Mouse (Mus musculus): ENCODE data around the gene Mgll. TPM values are rescaled to one million over a fixed set of nuclear protein-coding genes. Genes with fewer than 3 reads are reported as not detected.

The Mgll gene
- polyA plus RNA-seq, 1 experiment from 2014 or later: 19.3 TPM

DNA sequence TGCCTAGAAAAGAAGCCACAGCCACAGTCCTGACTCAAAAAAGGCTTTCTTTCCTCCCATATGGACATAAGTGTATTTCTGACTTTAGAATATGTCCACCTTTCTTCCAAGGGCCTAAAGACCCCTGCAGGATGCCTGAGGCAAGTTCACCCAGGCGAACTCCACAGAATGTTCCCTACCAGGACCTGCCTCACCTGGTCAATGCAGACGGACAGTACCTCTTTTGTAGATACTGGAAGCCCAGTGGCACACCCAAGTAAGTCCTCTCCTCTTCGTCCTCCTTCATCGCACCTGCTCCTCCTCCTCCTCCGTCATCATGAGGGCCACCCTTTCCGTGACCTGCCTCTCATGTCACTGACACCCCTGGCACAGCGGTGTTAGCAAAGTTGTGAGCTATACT lies 1.4 kb downstream of the Mgll start:
- Histone ChIP-seq H3K4me3 (ENCODE audit: low read depth, low read length) (no peak overlapping the region), H3K27me3 (replicated peaks; ENCODE audit: control insufficient read depth, insufficient read depth, low read length) (0 out of 2 replicates have a peak, but pooled peaks cover 9% of the 10 kb centered on the region)

DNA sequence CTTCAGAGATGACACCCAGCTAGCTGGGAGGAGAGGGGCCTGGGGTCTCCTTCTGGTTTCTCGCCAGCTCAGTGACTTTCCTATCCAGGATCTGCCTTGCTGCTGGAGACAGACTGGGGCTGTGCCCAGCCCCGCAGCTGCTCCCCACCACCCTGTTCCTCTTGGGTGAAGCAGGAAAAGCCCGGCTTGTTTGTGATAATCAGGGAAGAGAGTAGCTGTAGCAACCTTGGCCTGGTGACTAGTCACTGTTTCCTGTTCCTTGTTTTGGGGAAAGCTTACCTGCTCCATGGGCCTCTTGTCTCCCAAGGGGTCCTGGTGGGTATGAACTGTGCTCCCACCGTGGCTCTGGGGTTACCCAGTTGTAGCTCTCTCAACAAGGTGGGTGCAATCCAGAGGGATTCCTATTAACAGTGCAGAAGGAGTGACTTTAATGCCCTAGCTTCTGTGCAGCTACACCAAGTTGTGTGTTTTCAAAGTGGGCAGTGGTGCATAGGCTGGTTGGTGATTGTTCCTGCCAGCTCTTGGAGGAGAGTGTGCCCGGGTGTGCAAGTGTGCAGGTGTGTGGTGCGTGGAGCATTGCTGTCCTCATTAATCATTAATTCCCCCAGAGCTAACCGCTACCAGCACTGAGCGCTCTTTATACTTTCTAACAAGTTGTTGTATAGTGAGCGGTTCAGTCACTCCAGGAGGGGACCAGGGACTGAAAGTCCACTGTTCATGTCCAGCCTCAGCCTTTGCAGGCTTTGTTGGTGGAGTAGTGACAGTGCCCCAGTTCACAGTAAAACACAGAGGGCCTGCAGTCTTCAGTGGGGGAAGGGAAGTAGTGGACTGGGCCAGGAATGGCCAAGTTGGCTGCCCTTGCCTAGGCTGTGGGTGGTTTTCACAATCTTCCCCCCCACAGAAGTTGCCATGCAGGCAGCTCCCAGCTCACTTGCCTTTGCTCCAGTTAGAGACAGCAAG lies 2.3 kb downstream of the Mgll start:
- Histone ChIP-seq H3K27me3 (replicated peaks; ENCODE audit: control insufficient read depth, insufficient read depth, low read length) (0 out of 2 replicates have a peak, but pooled peaks cover 9% of the 10 kb centered on the region), H3K9me3 (replicated peaks; ENCODE audit: control insufficient read depth, low read length) (no peaks in the 10 kb centered on the region), H3K4me3 (ENCODE audit: low read depth, low read length) (no peak overlapping the region), H3K27ac (ENCODE audit: low read depth, low read length) (no peak overlapping the region), H3K4me2 (ENCODE audit: low read length) (0 out of 2 replicates have a peak overlapping the region, but pooled peaks have one; percentile 12), H3K9ac (ENCODE audit: low read length) (no peak overlapping the region; the same call in 1 of the 2 replicates), H3K4me1 (ENCODE audit: control insufficient read depth, insufficient read depth, low read length) (no peaks in the 10 kb centered on the region; the same call in 1 of the 2 replicates), H3K36me3 (ENCODE audit: control insufficient read depth, insufficient read depth, low read length) (no peaks in the 10 kb centered on the region)
- no peak for ATAC-seq
- DNase-seq (ENCODE audit: low spot score): no peak
- 44% methylated on average over 9 of the region's 9 CpGs for WGBS

More for the DNA sequence above, 1.4 kb downstream of the Mgll start:
- Histone ChIP-seq H3K9me3 (replicated peaks; ENCODE audit: control insufficient read depth, low read length) (no peaks in the 10 kb centered on the region), H3K27ac (ENCODE audit: low read depth, low read length) (no peak overlapping the region), H3K4me2 (ENCODE audit: low read length) (peak overlapping the region; percentile 90; the same call in 1 of the 2 replicates), H3K4me1 (ENCODE audit: control insufficient read depth, insufficient read depth, low read length) (no peaks in the 10 kb centered on the region; the same call in 1 of the 2 replicates), H3K9ac (ENCODE audit: low read length) (no peak overlapping the region), H3K36me3 (ENCODE audit: control insufficient read depth, insufficient read depth, low read length) (no peaks in the 10 kb centered on the region)
- ATAC-seq: no peak
- DNase-seq (ENCODE audit: low spot score): no peak
- 65% methylated on average over 7 of the region's 7 CpGs for WGBS

DNA sequence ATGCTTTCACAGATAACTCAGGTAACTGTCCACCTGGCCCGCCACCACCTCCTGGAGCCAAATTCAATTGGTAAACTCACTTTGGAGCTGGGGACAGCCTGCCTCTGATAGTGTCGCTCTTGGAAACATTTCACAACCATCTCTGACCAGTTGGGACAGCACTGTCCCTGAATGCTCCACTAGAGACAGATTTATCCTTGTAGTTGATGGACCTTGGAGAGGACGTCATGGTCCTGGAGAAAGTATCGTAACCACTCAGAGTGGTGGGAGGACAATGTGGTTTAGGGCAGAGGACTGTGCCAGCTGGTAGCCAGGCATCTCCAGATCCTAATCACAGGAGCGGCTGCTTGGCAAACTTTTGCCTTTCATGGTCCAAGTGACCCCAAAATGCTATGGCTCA lies 3.3 kb downstream of the Mgll start:
- H3K4me1 ChIP-seq (ENCODE audit: control insufficient read depth, insufficient read depth, low read length): no peaks in the 10 kb centered on the region; the same call in 1 of the 2 replicates
- H3K4me2 ChIP-seq (ENCODE audit: low read length): no peak overlapping the region
- no peak overlapping the region for H3K9ac ChIP-seq (ENCODE audit: low read length)
- no peak overlapping the region for H3K27ac ChIP-seq (ENCODE audit: low read depth, low read length)
- H3K9me3 ChIP-seq (replicated peaks; ENCODE audit: control insufficient read depth, low read length): no peaks in the 10 kb centered on the region
- no peak for DNase-seq (ENCODE audit: low spot score)
- WGBS: 89% methylated on average over 5 of the region's 5 CpGs
- H3K27me3 ChIP-seq (replicated peaks; ENCODE audit: control insufficient read depth, insufficient read depth, low read length): 0 out of 2 replicates have a peak, but pooled peaks cover 9% of the 10 kb centered on the region
- no peak for ATAC-seq
- no peaks in the 10 kb centered on the region for H3K36me3 ChIP-seq (ENCODE audit: control insufficient read depth, insufficient read depth, low read length)
- H3K4me3 ChIP-seq (ENCODE audit: low read depth, low read length): no peak overlapping the region

DNA sequence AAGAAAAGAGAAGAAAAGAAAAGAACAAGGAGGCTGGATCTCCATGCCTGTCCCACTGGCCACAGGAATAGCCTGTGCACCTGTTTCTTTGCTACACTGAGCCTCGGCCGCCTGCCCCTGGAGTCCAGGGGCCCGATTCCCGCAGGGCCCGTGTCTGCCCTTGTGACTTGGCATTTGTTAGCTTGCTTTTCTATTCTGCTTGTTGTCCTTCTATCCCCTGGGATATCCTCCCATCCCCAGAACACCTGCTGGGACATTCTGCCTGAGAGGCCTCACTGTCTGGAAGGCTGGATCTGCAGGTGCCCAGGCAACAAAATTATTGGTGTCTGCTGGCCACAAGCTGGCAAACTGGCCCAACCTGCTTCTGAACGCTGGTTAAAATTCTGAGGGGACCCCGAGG lies 3.8 kb downstream of the Mgll start:
- Histone ChIP-seq H3K27ac (ENCODE audit: low read depth, low read length) (no peak overlapping the region), H3K4me2 (ENCODE audit: low read length) (no peak overlapping the region), H3K36me3 (ENCODE audit: control insufficient read depth, insufficient read depth, low read length) (no peaks in the 10 kb centered on the region), H3K4me3 (ENCODE audit: low read depth, low read length) (no peak overlapping the region), H3K4me1 (ENCODE audit: control insufficient read depth, insufficient read depth, low read length) (no peaks in the 10 kb centered on the region; the same call in 1 of the 2 replicates), H3K9ac (ENCODE audit: low read length) (no peak overlapping the region), H3K27me3 (replicated peaks; ENCODE audit: control insufficient read depth, insufficient read depth, low read length) (0 out of 2 replicates have a peak, but pooled peaks cover 9% of the 10 kb centered on the region), H3K9me3 (replicated peaks; ENCODE audit: control insufficient read depth, low read length) (no peaks in the 10 kb centered on the region)
- DNase-seq (ENCODE audit: low spot score) (no peak), ATAC-seq (no peak)
- 48% methylated on average over 7 of the region's 7 CpGs for WGBS

DNA sequence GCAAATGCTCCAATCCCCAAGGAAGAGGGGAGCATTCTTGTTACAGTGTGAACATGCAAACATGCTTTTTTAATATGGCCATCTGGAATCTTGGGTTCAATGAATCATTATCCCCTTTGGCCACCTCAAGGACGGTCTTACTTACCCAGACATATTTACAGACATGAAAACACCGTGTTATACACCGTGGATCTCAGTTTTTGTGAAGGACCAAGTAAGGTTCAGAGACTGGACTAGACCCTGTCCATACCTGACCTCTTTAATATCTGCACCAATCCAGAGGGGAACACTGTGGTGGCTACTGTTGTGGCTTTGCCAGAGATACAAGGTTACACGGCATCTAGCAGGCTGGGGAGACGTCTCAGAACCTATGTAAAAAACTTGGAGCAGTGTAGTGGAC lies 4.3 kb downstream of the Mgll start:
- WGBS: 90% methylated on average over 5 of the region's 5 CpGs
- no peak for ATAC-seq
- no peak overlapping the region for H3K4me3 ChIP-seq (ENCODE audit: low read depth, low read length)
- H3K4me1 ChIP-seq (ENCODE audit: control insufficient read depth, insufficient read depth, low read length): no peaks in the 10 kb centered on the region; the same call in 1 of the 2 replicates
- DNase-seq (ENCODE audit: low spot score): no peak
- H3K4me2 ChIP-seq (ENCODE audit: low read length): no peak overlapping the region
- no peak overlapping the region for H3K27ac ChIP-seq (ENCODE audit: low read depth, low read length)
- H3K36me3 ChIP-seq (ENCODE audit: control insufficient read depth, insufficient read depth, low read length): no peaks in the 10 kb centered on the region
- 0 out of 2 replicates have a peak, but pooled peaks cover 9% of the 10 kb centered on the region for H3K27me3 ChIP-seq (replicated peaks; ENCODE audit: control insufficient read depth, insufficient read depth, low read length)
- H3K9me3 ChIP-seq (replicated peaks; ENCODE audit: control insufficient read depth, low read length): no peaks in the 10 kb centered on the region
- no peak overlapping the region for H3K9ac ChIP-seq (ENCODE audit: low read length)

DNA sequence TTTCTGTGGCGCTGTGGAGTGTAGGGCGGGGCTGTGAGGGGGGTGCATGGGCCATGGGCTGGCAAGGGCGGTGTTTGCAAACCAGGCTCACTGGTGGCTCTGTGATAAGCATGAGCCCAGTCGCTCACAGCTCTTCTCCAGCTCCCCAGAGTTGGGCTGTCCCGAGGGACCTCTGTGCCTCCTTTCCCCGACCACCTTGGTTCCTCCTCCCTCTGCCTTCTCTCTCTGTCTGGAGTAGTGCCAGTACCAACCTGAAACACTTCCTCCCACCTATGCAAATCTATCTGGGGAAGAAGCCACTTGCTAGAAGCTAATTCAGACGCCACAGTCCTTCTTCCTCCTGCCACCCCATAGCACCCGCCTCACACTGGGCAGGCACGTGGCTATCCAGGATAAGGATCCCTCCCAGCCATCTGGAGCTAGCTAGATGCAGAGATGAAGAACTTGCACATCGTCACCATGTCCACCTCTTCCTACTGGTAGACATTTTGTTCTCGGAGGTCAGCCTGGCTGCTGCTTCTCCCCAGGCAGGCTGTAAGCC lies 7.1 kb downstream of the Mgll start:
- ATAC-seq: no peak
- DNase-seq (ENCODE audit: low spot score): no peak
- no peaks in the 10 kb centered on the region for H3K27me3 ChIP-seq (replicated peaks; ENCODE audit: control insufficient read depth, insufficient read depth, low read length)
- H3K9ac ChIP-seq (ENCODE audit: low read length): no peak overlapping the region
- no peaks in the 10 kb centered on the region for H3K9me3 ChIP-seq (replicated peaks; ENCODE audit: control insufficient read depth, low read length)
- no peaks in the 10 kb centered on the region for H3K4me1 ChIP-seq (ENCODE audit: control insufficient read depth, insufficient read depth, low read length)
- WGBS: 85% methylated on average over 11 of the region's 11 CpGs
- H3K4me3 ChIP-seq (ENCODE audit: low read depth, low read length): no peak overlapping the region
- H3K27ac ChIP-seq (ENCODE audit: low read depth, low read length): no peak overlapping the region
- H3K36me3 ChIP-seq (ENCODE audit: control insufficient read depth, insufficient read depth, low read length): no peaks in the 10 kb centered on the region
- H3K4me2 ChIP-seq (ENCODE audit: low read length): no peak overlapping the region

DNA sequence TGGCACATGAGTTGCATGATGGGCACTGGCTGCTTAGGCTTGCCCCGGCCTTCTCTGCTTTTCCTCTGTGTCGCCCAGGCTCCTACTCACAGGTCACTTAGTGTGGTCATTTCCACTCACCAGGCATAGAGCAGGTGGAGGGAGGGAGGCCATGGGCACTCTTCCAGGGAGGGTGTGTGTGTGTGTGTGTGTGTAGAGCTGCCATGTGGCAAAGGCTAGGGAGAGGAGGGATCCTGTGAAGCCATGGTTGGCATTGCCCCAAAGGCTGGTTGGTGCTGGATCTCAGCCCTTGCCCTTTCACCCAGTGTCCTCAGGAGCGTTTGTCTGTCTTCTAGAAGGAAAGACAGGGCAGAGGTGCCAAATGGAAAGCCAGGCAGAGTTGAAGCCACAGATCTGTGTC lies 7.8 kb downstream of the Mgll start:
- no peak for DNase-seq (ENCODE audit: low spot score)
- no peak overlapping the region for H3K9ac ChIP-seq (ENCODE audit: low read length)

DNA sequence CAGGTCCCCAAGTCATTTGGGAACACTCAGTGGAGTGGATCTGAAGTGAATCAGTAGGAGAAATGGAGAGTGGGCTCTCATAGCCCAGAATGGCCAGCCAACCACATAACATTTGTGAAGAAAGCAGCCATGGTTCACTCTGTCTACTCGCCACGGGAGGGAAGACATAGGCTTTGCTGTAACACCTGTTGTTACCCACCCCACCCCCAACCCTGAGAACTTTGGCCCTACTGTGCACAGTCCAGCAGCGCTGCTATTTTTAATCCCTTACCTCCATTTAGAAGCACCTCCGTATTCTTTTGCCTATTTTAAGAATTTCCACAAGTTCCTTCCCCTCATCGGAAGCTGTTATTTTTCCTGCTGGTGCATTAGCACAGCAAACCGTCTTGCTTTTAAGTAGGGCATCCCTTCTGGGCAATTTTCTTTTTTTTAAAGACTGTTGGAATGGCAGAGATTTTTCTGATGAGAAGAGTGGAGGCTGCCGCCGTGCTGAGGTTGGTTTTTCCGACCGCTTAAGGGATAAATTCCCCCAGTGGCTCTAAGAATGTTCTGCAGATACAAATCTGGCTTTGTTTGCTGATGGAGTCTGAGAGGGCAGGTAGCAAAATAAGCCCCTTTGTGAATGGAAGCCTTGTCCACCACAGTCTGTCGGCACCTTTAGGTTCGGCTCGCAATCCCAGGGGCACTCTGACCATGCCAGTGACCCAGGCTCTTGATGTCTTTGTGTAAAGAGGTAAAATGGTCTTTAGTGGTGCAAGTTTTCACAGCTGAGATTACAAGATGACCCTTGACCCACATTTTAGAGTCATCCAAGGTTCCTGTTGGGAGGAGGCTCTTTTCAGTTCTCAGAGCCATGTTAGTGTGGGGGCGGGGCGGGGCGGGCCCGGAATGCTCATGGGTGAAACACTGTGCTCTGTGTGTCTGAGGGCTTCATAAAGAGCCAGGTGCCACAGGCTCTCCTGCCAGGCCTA lies 8.7 kb downstream of the Mgll start:
- DNase-seq (ENCODE audit: low spot score): no peak
- H3K4me3 ChIP-seq (ENCODE audit: low read depth, low read length): no peak overlapping the region

More for the DNA sequence above, 7.8 kb downstream of the Mgll start:
- Histone ChIP-seq H3K4me2 (ENCODE audit: low read length) (no peak overlapping the region), H3K4me1 (ENCODE audit: control insufficient read depth, insufficient read depth, low read length) (no peaks in the 10 kb centered on the region), H3K36me3 (ENCODE audit: control insufficient read depth, insufficient read depth, low read length) (no peaks in the 10 kb centered on the region), H3K27me3 (replicated peaks; ENCODE audit: control insufficient read depth, insufficient read depth, low read length) (no peaks in the 10 kb centered on the region), H3K4me3 (ENCODE audit: low read depth, low read length) (no peak overlapping the region), H3K27ac (ENCODE audit: low read depth, low read length) (no peak overlapping the region), H3K9me3 (replicated peaks; ENCODE audit: control insufficient read depth, low read length) (no peaks in the 10 kb centered on the region)
- no peak for ATAC-seq
- 100% methylated on average over 3 of the region's 3 CpGs for WGBS

More for the DNA sequence above, 8.7 kb downstream of the Mgll start:
- Histone ChIP-seq H3K4me2 (ENCODE audit: low read length) (no peak overlapping the region), H3K27ac (ENCODE audit: low read depth, low read length) (no peak overlapping the region), H3K27me3 (replicated peaks; ENCODE audit: control insufficient read depth, insufficient read depth, low read length) (no peaks in the 10 kb centered on the region), H3K9me3 (replicated peaks; ENCODE audit: control insufficient read depth, low read length) (no peaks in the 10 kb centered on the region), H3K9ac (ENCODE audit: low read length) (no peak overlapping the region), H3K36me3 (ENCODE audit: control insufficient read depth, insufficient read depth, low read length) (no peaks in the 10 kb centered on the region), H3K4me1 (ENCODE audit: control insufficient read depth, insufficient read depth, low read length) (no peaks in the 10 kb centered on the region)
- no peak for ATAC-seq
- WGBS: 57% methylated on average over 17 of the region's 17 CpGs
